Mouse (Mus musculus): ENCODE results near the gene Thumpd2.

DNA sequence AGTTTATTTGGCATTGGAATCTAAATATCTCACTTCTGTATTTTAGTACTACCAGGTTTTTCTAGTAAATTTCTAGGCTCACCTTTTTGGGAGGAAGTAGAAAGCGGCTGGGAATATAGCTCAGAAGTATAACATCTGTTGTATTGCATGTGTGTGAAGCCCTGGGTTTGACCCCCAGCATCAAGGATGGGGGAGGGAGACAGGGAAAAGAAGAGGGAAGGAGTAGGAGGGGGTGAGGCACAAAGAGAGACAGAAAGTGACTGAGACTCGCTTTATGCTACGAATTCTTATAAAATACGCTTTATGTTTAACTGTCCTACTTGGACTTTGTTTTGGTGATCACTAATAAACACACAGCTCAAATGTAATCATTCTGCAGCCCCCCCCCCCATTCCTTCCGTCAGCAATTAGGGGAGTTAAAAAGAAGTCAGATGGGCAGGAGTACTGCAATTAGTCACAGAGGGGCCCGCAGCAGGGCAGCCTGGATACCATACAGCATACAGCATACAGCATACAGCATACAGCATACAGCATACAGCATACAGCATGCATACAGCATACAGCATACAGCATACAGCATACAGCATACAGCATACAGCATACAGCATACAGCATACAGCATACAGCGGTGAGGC, 16.8 kb downstream of the Thumpd2 start:
- no peak for TF ChIP-seq GATA1 (IDR thresholded peaks at IDR 0.05; ENCODE audit: borderline replicate concordance, low read length)
- TF ChIP-seq CTCF (IDR thresholded peaks at IDR 0.05; ENCODE audit: low read depth, low read length) = no peak
- no peak for TF ChIP-seq POLR2AphosphoS5 (IDR thresholded peaks at IDR 0.05; ENCODE audit: insufficient replicate concordance, low read depth, low read length)
